Mouse (Mus musculus): ENCODE results near the gene Pstpip1. TPM values are rescaled to one million over a fixed set of nuclear protein-coding genes. Genes with fewer than 3 reads are reported as not detected.

The Pstpip1 gene
- polyA plus RNA-seq, 1 experiment from 2014 or later, result 0.69 TPM

- no peak; the same call in 1 of the 2 replicates for ATAC-seq
- H3K27ac ChIP-seq (ENCODE audit: low read depth, low read length), result no peak overlapping the region
- no peaks in the 10 kb centered on the region for H3K9me3 ChIP-seq (ENCODE audit: control insufficient read depth)
- 0 out of 2 replicates have a peak, but pooled peaks cover 3% of the 10 kb centered on the region for H3K27me3 ChIP-seq (replicated peaks; ENCODE audit: control insufficient read depth, insufficient read depth, low read length)
- no peak for TF ChIP-seq CTCF (IDR thresholded peaks at IDR 0.05; ENCODE audit: low read depth)
- H3K9ac ChIP-seq (ENCODE audit: low read depth, low read length), result no peak overlapping the region
- no peak overlapping the region for H3K4me3 ChIP-seq (ENCODE audit: low read depth, low read length)
- WGBS, result 82% methylated on average over 5 of the region's 5 CpGs
- H3K36me3 ChIP-seq (ENCODE audit: control insufficient read depth, insufficient read depth), result no peaks in the 10 kb centered on the region
- no peak overlapping the region for H3K4me2 ChIP-seq (replicated peaks; ENCODE audit: low read depth)
- H3K4me1 ChIP-seq (replicated peaks; ENCODE audit: control insufficient read depth, insufficient read depth, low read length), result 0 out of 2 replicates have a peak, but pooled peaks cover 3% of the 10 kb centered on the region
Measured at GRCm38 (mm10) chr9:56118091-56118490, 28.3 kb downstream of the Pstpip1 start.

GRCm38 (mm10) chr9:56118582-56118981 is 28.8 kb downstream of the Pstpip1 start:
- H3K9me3 ChIP-seq (ENCODE audit: control insufficient read depth), result no peaks in the 10 kb centered on the region
- 4% methylated on average over 14 of the region's 14 CpGs for WGBS
- 0 out of 2 replicates have a peak, but pooled peaks cover 3% of the 10 kb centered on the region for H3K4me1 ChIP-seq (replicated peaks; ENCODE audit: control insufficient read depth, insufficient read depth, low read length)
- peak; percentile 100 for TF ChIP-seq CTCF (IDR thresholded peaks at IDR 0.05; ENCODE audit: low read depth)
- H3K36me3 ChIP-seq (ENCODE audit: control insufficient read depth, insufficient read depth), result no peaks in the 10 kb centered on the region
- ATAC-seq, result peak; percentile 11; the same call in 1 of the 2 replicates
- H3K27ac ChIP-seq (ENCODE audit: low read depth, low read length), result no peak overlapping the region
- H3K27me3 ChIP-seq (replicated peaks; ENCODE audit: control insufficient read depth, insufficient read depth, low read length), result 0 out of 2 replicates have a peak, but pooled peaks cover 3% of the 10 kb centered on the region
- H3K4me3 ChIP-seq (ENCODE audit: low read depth, low read length), result peak overlapping the region; percentile 16
- H3K4me2 ChIP-seq (replicated peaks; ENCODE audit: low read depth), result peak overlapping the region; percentile 62
- H3K9ac ChIP-seq (ENCODE audit: low read depth, low read length), result no peak overlapping the region

- H3K4me3 ChIP-seq (ENCODE audit: low read depth, low read length), result no peak overlapping the region
- H3K4me1 ChIP-seq (replicated peaks; ENCODE audit: control insufficient read depth, insufficient read depth, low read length), result 0 out of 2 replicates have a peak, but pooled peaks cover 3% of the 10 kb centered on the region
- WGBS, result 58% methylated on average over 2 of the region's 2 CpGs
- H3K36me3 ChIP-seq (ENCODE audit: control insufficient read depth, insufficient read depth), result no peaks in the 10 kb centered on the region
- H3K27me3 ChIP-seq (replicated peaks; ENCODE audit: control insufficient read depth, insufficient read depth, low read length), result 0 out of 2 replicates have a peak, but pooled peaks cover 3% of the 10 kb centered on the region
- no peak overlapping the region for H3K4me2 ChIP-seq (replicated peaks; ENCODE audit: low read depth)
- no peak overlapping the region for H3K9ac ChIP-seq (ENCODE audit: low read depth, low read length)
- H3K27ac ChIP-seq (ENCODE audit: low read depth, low read length), result no peak overlapping the region
- no peak for ATAC-seq
- no peaks in the 10 kb centered on the region for H3K9me3 ChIP-seq (ENCODE audit: control insufficient read depth)
- TF ChIP-seq CTCF (IDR thresholded peaks at IDR 0.05; ENCODE audit: low read depth), result 0 out of 2 replicates have a peak, but pooled peaks have one; percentile 9
Measured at GRCm38 (mm10) chr9:56119651-56120050, 29.9 kb downstream of the Pstpip1 start.

GRCm38 (mm10) chr9:56121097-56121496 is 31.3 kb downstream of the Pstpip1 start:
- peak; percentile 79 for TF ChIP-seq CTCF (IDR thresholded peaks at IDR 0.05; ENCODE audit: low read depth)
- Histone ChIP-seq H3K4me2 (replicated peaks; ENCODE audit: low read depth) (no peak overlapping the region), H3K4me3 (ENCODE audit: low read depth, low read length) (no peak overlapping the region), H3K27me3 (replicated peaks; ENCODE audit: control insufficient read depth, insufficient read depth, low read length) (0 out of 2 replicates have a peak, but pooled peaks cover 3% of the 10 kb centered on the region), H3K9me3 (ENCODE audit: control insufficient read depth) (no peaks in the 10 kb centered on the region), H3K4me1 (replicated peaks; ENCODE audit: control insufficient read depth, insufficient read depth, low read length) (0 out of 2 replicates have a peak, but pooled peaks cover 3% of the 10 kb centered on the region), H3K27ac (ENCODE audit: low read depth, low read length) (no peak overlapping the region), H3K36me3 (ENCODE audit: control insufficient read depth, insufficient read depth) (no peaks in the 10 kb centered on the region), H3K9ac (ENCODE audit: low read depth, low read length) (no peak overlapping the region)
- 23% methylated on average over 7 of the region's 7 CpGs for WGBS
- ATAC-seq, result no peak

DNA sequence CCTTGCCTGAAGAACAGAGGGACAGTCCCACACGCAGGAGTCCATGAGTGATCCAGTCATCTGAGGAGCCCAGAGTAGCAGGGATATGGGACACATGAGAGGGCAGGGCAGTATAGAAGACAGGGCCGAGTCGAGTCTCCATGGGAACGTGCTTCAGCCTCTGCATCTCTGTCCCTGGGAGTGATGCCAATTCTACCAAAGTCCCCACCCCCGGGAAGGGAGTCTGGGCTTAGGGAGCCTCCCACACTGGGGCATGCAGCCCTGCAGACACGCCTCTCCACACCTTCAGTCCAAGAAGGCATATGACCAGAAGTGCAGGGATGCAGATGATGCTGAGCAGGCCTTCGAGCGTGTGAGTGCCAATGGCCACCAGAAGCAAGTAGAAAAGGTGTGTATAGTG is 33.2 kb downstream of the Pstpip1 start:
- 43% methylated on average over 8 of the region's 8 CpGs for WGBS
- H3K4me2 ChIP-seq (replicated peaks; ENCODE audit: low read depth), result no peak overlapping the region
- no peak for ATAC-seq

GRCm38 (mm10) chr9:56123613-56124012 is 33.9 kb downstream of the Pstpip1 start:
- TF ChIP-seq CTCF (IDR thresholded peaks at IDR 0.05; ENCODE audit: low read depth), result no peak
- H3K4me1 ChIP-seq (replicated peaks; ENCODE audit: control insufficient read depth, insufficient read depth, low read length), result 0 out of 2 replicates have a peak, but pooled peaks cover 3% of the 10 kb centered on the region
- ATAC-seq, result no peak
- H3K4me2 ChIP-seq (replicated peaks; ENCODE audit: low read depth), result no peak overlapping the region
- peaks cover under 1% of the 10 kb centered on the region; the same call in 1 of the 2 replicates for H3K36me3 ChIP-seq (ENCODE audit: control insufficient read depth, insufficient read depth)
- no peak overlapping the region for H3K9ac ChIP-seq (ENCODE audit: low read depth, low read length)
- WGBS, result 84% methylated on average over 7 of the region's 7 CpGs
- 0 out of 2 replicates have a peak, but pooled peaks cover 3% of the 10 kb centered on the region for H3K27me3 ChIP-seq (replicated peaks; ENCODE audit: control insufficient read depth, insufficient read depth, low read length)
- no peak overlapping the region for H3K27ac ChIP-seq (ENCODE audit: low read depth, low read length)
- H3K4me3 ChIP-seq (ENCODE audit: low read depth, low read length), result no peak overlapping the region
- no peaks in the 10 kb centered on the region for H3K9me3 ChIP-seq (ENCODE audit: control insufficient read depth)

More for the DNA sequence above, 33.2 kb downstream of the Pstpip1 start:
- no peak for TF ChIP-seq CTCF (IDR thresholded peaks at IDR 0.05; ENCODE audit: low read depth)
- Histone ChIP-seq H3K27ac (ENCODE audit: low read depth, low read length) (no peak overlapping the region), H3K9me3 (ENCODE audit: control insufficient read depth) (no peaks in the 10 kb centered on the region), H3K4me3 (ENCODE audit: low read depth, low read length) (no peak overlapping the region), H3K36me3 (ENCODE audit: control insufficient read depth, insufficient read depth) (no peaks in the 10 kb centered on the region), H3K4me1 (replicated peaks; ENCODE audit: control insufficient read depth, insufficient read depth, low read length) (0 out of 2 replicates have a peak, but pooled peaks cover 3% of the 10 kb centered on the region), H3K27me3 (replicated peaks; ENCODE audit: control insufficient read depth, insufficient read depth, low read length) (0 out of 2 replicates have a peak, but pooled peaks cover 3% of the 10 kb centered on the region), H3K9ac (ENCODE audit: low read depth, low read length) (no peak overlapping the region)

Measured in intestine, postnatal 0 days (tissue).